Mouse (Mus musculus) hindbrain, embryonic 11.5 days (tissue): ENCODE measurements around the gene Srpk3. TPM values are rescaled to one million over a fixed set of nuclear protein-coding genes. Genes with fewer than 3 reads are reported as not detected.

ENCODE experiments used
- ATAC-seq: fragments of 200-750 bp; cut with Nextera tagmentation; 2 replicates; pipeline ENCODE4 v1.8.0; 2017; ENCODE audit warnings: mild to moderate bottlenecking, moderate TSS enrichment, moderate library complexity; ENCODE audit not compliant: low FRiP score
- DNase-seq: peaks from one replicate; pipeline ENCODE4 v3.0.0-alpha.2; 2015; ENCODE audit warnings: low spot score
- H3K27ac ChIP-seq: fragments of 300-500 bp; sonication (generic); 2 replicates; pipeline ENCODE4 v1.5.1; 2014; ENCODE audit warnings: mild to moderate bottlenecking, low read depth, low read length
- H3K27me3 ChIP-seq: fragments of 300-500 bp; sonication (generic); 2 replicates; pipeline ENCODE4 v1.6.1; 2014; ENCODE audit warnings: mild to moderate bottlenecking, low read length, moderate library complexity, mixed read lengths; ENCODE audit not compliant: control insufficient read depth, insufficient read depth
- H3K36me3 ChIP-seq: fragments of 300-500 bp; sonication (generic); 2 replicates; pipeline ENCODE4 v1.6.1; 2014; ENCODE audit warnings: mild to moderate bottlenecking, low read length, moderate library complexity, mixed read lengths; ENCODE audit not compliant: control insufficient read depth, insufficient read depth
- H3K4me1 ChIP-seq: fragments of 300-500 bp; sonication (generic); replicated peaks from 2 replicates; pipeline ENCODE4 v1.6.1; 2014; ENCODE audit warnings: low read length, mixed read lengths; ENCODE audit not compliant: control insufficient read depth, insufficient read depth
- H3K4me2 ChIP-seq: fragments of 300-500 bp; sonication (generic); replicated peaks from 2 replicates; pipeline ENCODE4 v1.6.1; 2014; ENCODE audit warnings: mild to moderate bottlenecking, low read depth, low read length
- H3K4me3 ChIP-seq: fragments of 300-500 bp; sonication (generic); 2 replicates; pipeline ENCODE4 v1.5.1; 2014; ENCODE audit warnings: low read depth, low read length
- H3K9ac ChIP-seq: fragments of 300-500 bp; sonication (generic); 2 replicates; pipeline ENCODE4 v1.6.1; 2014; ENCODE audit warnings: low read depth, low read length
- H3K9me3 ChIP-seq: fragments of 300-500 bp; sonication (generic); 2 replicates; pipeline ENCODE4 v1.6.1; 2016; ENCODE audit warnings: low read length; ENCODE audit not compliant: control insufficient read depth
- WGBS: fragments of 180-500 bp; shearing (Covaris S2); extraction: QIAGEN DNeasy Blood & Tissue Kit; methylation state at CpG from one replicate; pipeline ENCODE4 v1.1.7; 2014; 5-methylcytosine and 5-hydroxymethylcytosine counted together
- polyA plus RNA-seq: library from polyadenylated mRNA; unstranded; fragments of >200 nt; fragmentation: Nextera tagmentation; extraction: Ambion mirVana; gene quantifications from 2 replicates; pipeline ENCODE4 v1.2.1, GENCODE M21; 2014

Gene Srpk3
- polyA plus RNA-seq, 1 experiment from 2014 or later, result 1.3 TPM

GRCm38 (mm10) chrX:73824185-73825151 is 50.3 kb downstream of the Srpk3 start, which contains the start of gene Pdzd4:
TSS of gene Pdzd4 (minus strand) at chrX:73824969.
- H3K4me2 ChIP-seq, result peak within 1 kb of the TSS; percentile 63
- peak within 1 kb of the TSS; percentile 72 for H3K27ac ChIP-seq
- peak; percentile 86 for ATAC-seq
- peaks cover 4% of the 10 kb centered on the region; the same call in 1 of the 2 replicates for H3K27me3 ChIP-seq
- H3K36me3 ChIP-seq, result no peaks in the 10 kb centered on the region
- H3K9ac ChIP-seq, result peak within 1 kb of the TSS; percentile 71
- 14% methylated on average over 61 of the region's 84 CpGs for WGBS
- no peaks in the 10 kb centered on the region for H3K9me3 ChIP-seq
- peak within 1 kb of the TSS; percentile 57 for H3K4me3 ChIP-seq
- H3K4me1 ChIP-seq, result no peaks in the 10 kb centered on the region
- peak; percentile 77 for DNase-seq

Other genes starting within 250 kb of the Srpk3 start
- gene Dusp9, start 135.0 kb upstream of the Srpk3 start, polyA plus RNA-seq, result 3.5 and 4.9 TPM in 2 replicates
- gene Pnck, start 114.3 kb upstream of the Srpk3 start, polyA plus RNA-seq, result 14.0 and 15.5 TPM in 2 replicates
- 6.0 and 7.8 TPM in 2 replicates for gene Slc6a8, start 101.3 kb upstream of the Srpk3 start, polyA plus RNA-seq
- 146 and 155 TPM in 2 replicates for gene Bcap31, start 58.2 kb upstream of the Srpk3 start, polyA plus RNA-seq
- gene Abcd1, start 57.8 kb upstream of the Srpk3 start, polyA plus RNA-seq, result 7.6 and 8.7 TPM in 2 replicates
- 0.28 TPM in 1 of 2 replicates, not detected in the other for gene Plxnb3, start 17.3 kb upstream of the Srpk3 start, polyA plus RNA-seq
- gene Idh3g, start 12.5 kb downstream of the Srpk3 start, polyA plus RNA-seq, result 191 and 206 TPM in 2 replicates
- 134 and 140 TPM in 2 replicates for gene Ssr4, start 12.6 kb downstream of the Srpk3 start, polyA plus RNA-seq
- 1.4 and 1.6 TPM in 2 replicates for gene Pdzd4, start 50.6 kb downstream of the Srpk3 start, polyA plus RNA-seq
- 0.06 and 0.11 TPM in 2 replicates for gene Avpr2, start 117.7 kb downstream of the Srpk3 start, polyA plus RNA-seq
- gene L1cam, start 121.7 kb downstream of the Srpk3 start, polyA plus RNA-seq, result 26.3 and 35.9 TPM in 2 replicates
- 0.99 and 2.3 TPM in 2 replicates for gene Arhgap4, start 147.5 kb downstream of the Srpk3 start, polyA plus RNA-seq
- 117 and 126 TPM in 2 replicates for gene Naa10, start 147.5 kb downstream of the Srpk3 start, polyA plus RNA-seq
- gene Renbp, start 156.4 kb downstream of the Srpk3 start, polyA plus RNA-seq, result 17.5 and 18.7 TPM in 2 replicates
- 72.9 and 77.2 TPM in 2 replicates for gene Hcfc1, start 192.0 kb downstream of the Srpk3 start, polyA plus RNA-seq
- gene Irak1, start 249.5 kb downstream of the Srpk3 start, polyA plus RNA-seq, result 27.4 and 31.6 TPM in 2 replicates